Mouse (Mus musculus): ENCODE data around the gene Dnajc15.
"Not testable (repeated sequence)": the region's sequence is repeated elsewhere in the genome, so short reads cannot be mapped to it uniquely, and the experiment has no call there.

Dnajc15 gene

GRCm38 (mm10) chr14:77874304-77875241 is at the start of gene Dnajc15:
Gene Dnajc15 (minus strand): TSS chr14:77875125.
- ChIA-PET CTCF (no interaction called here), POLR2A (no interaction called here)

- ChIA-PET POLR2A (interaction anchor here in 1 of 4 experiments (0.6 kb wide), 1 partner anchor 12 kb away, joined by 4 read pairs; no protein-coding TSS in a partner anchor), CTCF (no interaction called here)
Observed at GRCm38 (mm10) chr14:77923076-77923865, 48.3 kb upstream of the Dnajc15 start.

- ChIA-PET POLR2A (no interaction called here), CTCF (no interaction called here)
Observed at GRCm38 (mm10) chr14:77921641-77922040, 46.7 kb upstream of the Dnajc15 start.

GRCm38 (mm10) chr14:77915776-77916175 is 40.9 kb upstream of the Dnajc15 start:
- POLR2A ChIA-PET, result no interaction called here
- CTCF ChIA-PET, result no interaction called here

- POLR2A ChIA-PET, result no interaction called here
- CTCF ChIA-PET, result no interaction called here
Observed at GRCm38 (mm10) chr14:77906586-77906985, 31.7 kb upstream of the Dnajc15 start.

GRCm38 (mm10) chr14:77905466-77905865 is 30.5 kb upstream of the Dnajc15 start:
- POLR2A ChIA-PET, result interaction anchor here in 2 of 4 experiments (0.7 to 1.0 kb wide), 3 partner anchors 10 to 66 kb away, joined by 3 read pairs; no protein-coding TSS in a partner anchor
- CTCF ChIA-PET, result interaction anchor here in 1 of 4 experiments (0.6 kb wide), 1 partner anchor 123 kb away, joined by 3 read pairs; no protein-coding TSS in a partner anchor

GRCm38 (mm10) chr14:77904171-77904762 is 29.3 kb upstream of the Dnajc15 start, which contains the start of gene Epsti1:
Gene Epsti1 (plus strand): TSS chr14:77904239.
- ChIA-PET POLR2A (interaction anchor here in 1 of 4 experiments (0.6 to 1.0 kb wide), 2 partner anchors 9 to 190 kb away, joined by 3 to 4 read pairs; no protein-coding TSS in a partner anchor), CTCF (interaction anchor here in 2 of 4 experiments (0.5 to 1.0 kb wide), 2 partner anchors 210 to 762 kb away, joined by 3 read pairs; no protein-coding TSS in a partner anchor)

GRCm38 (mm10) chr14:77902541-77902940 is 27.6 kb upstream of the Dnajc15 start:
- CTCF ChIA-PET, result no interaction called here
- POLR2A ChIA-PET, result interaction anchor here in 1 of 4 experiments (0.6 kb wide), 1 partner anchor 12 kb away, joined by 4 read pairs; no protein-coding TSS in a partner anchor

- ChIA-PET CTCF (no interaction called here), POLR2A (interaction anchor here in 1 of 4 experiments (1.4 kb wide), 1 partner anchor 9 kb away, joined by 3 read pairs; no protein-coding TSS in a partner anchor)
Observed at GRCm38 (mm10) chr14:77895951-77896350, 21.0 kb upstream of the Dnajc15 start.

GRCm38 (mm10) chr14:77889911-77890310 is 15.0 kb upstream of the Dnajc15 start:
- POLR2A ChIA-PET, result no interaction called here
- CTCF ChIA-PET, result no interaction called here

- ChIA-PET CTCF (no interaction called here), POLR2A (no interaction called here)
Observed at GRCm38 (mm10) chr14:77886941-77887340, 12.0 kb upstream of the Dnajc15 start.

- CTCF ChIA-PET, result no interaction called here
- POLR2A ChIA-PET, result no interaction called here
Observed at GRCm38 (mm10) chr14:77886376-77886775, 11.5 kb upstream of the Dnajc15 start.

- CTCF ChIA-PET, result no interaction called here
- POLR2A ChIA-PET, result no interaction called here
Observed at GRCm38 (mm10) chr14:77882669-77883068, 7.7 kb upstream of the Dnajc15 start.

- POLR2A ChIA-PET, result no interaction called here
- CTCF ChIA-PET, result no interaction called here
Observed at GRCm38 (mm10) chr14:77881998-77882397, 7.1 kb upstream of the Dnajc15 start.

- POLR2A ChIA-PET, result not testable (repeated sequence)
Observed at GRCm38 (mm10) chr14:77877876-77878275, 3.0 kb upstream of the Dnajc15 start.

GRCm38 (mm10) chr14:77876199-77876598 is 1.3 kb upstream of the Dnajc15 start:
- ChIA-PET POLR2A (no interaction called here), CTCF (no interaction called here)

More at GRCm38 (mm10) chr14:77877876-77878275, 3.0 kb upstream of the Dnajc15 start:
- CTCF ChIA-PET, result interaction anchor here in 1 of 4 experiments (0.6 to 0.7 kb wide), 2 partner anchors 856 to 1999 kb away, joined by 5 to 8 read pairs; no protein-coding TSS in a partner anchor

GRCm38 (mm10) chr14:77871380-77871975 is 3.4 kb downstream of the Dnajc15 start:
- POLR2A ChIA-PET, result interaction anchor here in 1 of 4 experiments (0.5 kb wide), 1 partner anchor 502 kb away, joined by 4 read pairs; no protein-coding TSS in a partner anchor
- CTCF ChIA-PET, result no interaction called here

- ChIA-PET POLR2A (no interaction called here), CTCF (no interaction called here)
Observed at GRCm38 (mm10) chr14:77870926-77871325, 4.0 kb downstream of the Dnajc15 start.

- ChIA-PET CTCF (no interaction called here), POLR2A (no interaction called here)
Observed at GRCm38 (mm10) chr14:77867601-77868000, 7.3 kb downstream of the Dnajc15 start.

Data from embryonic stem cell, embryonic (primary cell).